Mouse (Mus musculus) NIH3T3 (cell line): ENCODE data around the gene Tdpoz4.
"Not testable (repeated sequence)": the region's sequence is repeated elsewhere in the genome, so short reads cannot be mapped to it uniquely, and the experiment has no call there.

ENCODE experiments used
- DNase-seq: peaks from one replicate; pipeline ENCODE4 v3.0.0-alpha.2; 2012; ENCODE audit warnings: low read depth

Gene Tdpoz4

GRCm38 (mm10) chr3:93796098-93796497 lies at the start of gene Tdpoz4:
Gene Tdpoz4, plus strand, starts transcription at chr3:93796398.
- not testable (repeated sequence) for DNase-seq

- DNase-seq = not testable (repeated sequence)
These were observed 42.2 kb upstream of the Tdpoz4 start for GRCm38 (mm10) chr3:93754022-93754421.

GRCm38 (mm10) chr3:93772700-93773099 lies 23.5 kb upstream of the Tdpoz4 start, which contains the start of gene Gm5773:
Gene Gm5773, plus strand, starts transcription at chr3:93773000.
- DNase-seq = not testable (repeated sequence)

- not testable (repeated sequence) for DNase-seq
These were observed 17.1 kb downstream of the Tdpoz4 start for GRCm38 (mm10) chr3:93813341-93813740.

- DNase-seq = not testable (repeated sequence)
These were observed 29.5 kb downstream of the Tdpoz4 start, which contains the start of gene Tdpoz3 for GRCm38 (mm10) chr3:93825720-93826119. Gene Tdpoz3, plus strand, starts transcription at chr3:93826020.
